Mouse (Mus musculus) kidney, postnatal 10 days (tissue): ENCODE measurements around the gene Cacna1e.

Source experiments
- DNase-seq: peaks from one replicate; pipeline ENCODE4 v3.0.0; 2021; ENCODE audit warnings: mixed read lengths

Cacna1e gene

GRCm38 (mm10) chr1:154615759-154616158, 268.5 kb downstream of the Cacna1e start:
- DNase-seq: no peak

DNA sequence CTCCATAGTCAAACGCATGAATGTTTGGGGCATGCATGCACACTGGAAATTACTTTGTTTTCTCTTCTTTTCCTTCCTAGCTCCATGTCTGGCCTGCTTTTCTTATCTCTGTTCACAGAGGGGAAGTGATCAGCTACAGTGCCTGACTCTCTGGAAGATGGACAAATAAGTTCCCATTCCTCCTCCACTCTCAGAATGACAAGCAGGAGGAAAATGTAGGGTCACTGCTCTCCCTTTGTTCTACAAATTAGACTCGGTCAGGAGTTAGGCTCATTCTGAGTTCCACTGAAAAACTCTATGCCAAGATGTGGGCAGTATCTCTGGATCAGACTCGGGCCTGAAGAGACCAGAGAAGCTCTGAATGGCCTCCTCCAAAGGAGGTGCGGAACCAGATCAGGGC, 275.8 kb downstream of the Cacna1e start:
- DNase-seq: no peak

DNA sequence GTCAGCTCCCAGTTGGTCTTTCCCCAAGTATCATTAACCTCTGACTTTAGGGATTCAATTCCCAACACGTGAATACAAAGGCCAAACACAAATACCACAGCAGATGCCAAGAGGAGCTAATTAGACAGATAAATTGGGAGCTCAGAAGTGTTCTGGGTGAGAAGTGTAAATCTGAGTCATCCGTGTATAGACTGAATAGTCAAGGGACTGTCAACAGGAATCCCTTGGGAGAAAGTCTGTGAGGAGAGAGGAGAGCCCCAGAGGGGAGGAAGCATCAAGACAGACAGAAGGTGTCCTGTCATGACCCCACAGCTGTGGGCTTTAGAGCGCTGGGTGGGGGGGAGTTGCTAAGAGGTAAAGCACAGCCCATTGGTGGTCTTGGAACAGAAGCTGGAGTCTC, 276.9 kb downstream of the Cacna1e start:
- no peak for DNase-seq

DNA sequence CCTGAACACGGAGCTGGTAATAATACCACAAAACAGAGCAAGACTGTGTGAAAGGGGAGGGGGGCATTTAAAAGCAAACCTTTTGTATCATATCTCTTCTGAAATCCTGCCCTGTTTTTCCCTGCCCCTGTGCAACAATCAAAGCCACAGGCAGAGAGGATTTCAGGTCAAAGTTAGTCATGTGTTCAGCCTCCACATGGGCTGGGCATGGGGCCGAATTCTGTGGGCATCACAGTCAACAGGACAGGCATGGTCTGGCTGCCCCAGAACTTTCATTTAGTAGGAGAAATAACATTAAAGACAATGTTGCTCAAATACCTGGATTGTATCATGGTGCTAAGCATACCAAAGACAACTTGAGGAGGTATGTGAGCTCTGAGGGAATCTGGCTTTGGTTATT, 278.7 kb downstream of the Cacna1e start:
- DNase-seq: no peak

- no peak for DNase-seq
Observed at GRCm38 (mm10) chr1:154603781-154604180, 280.5 kb downstream of the Cacna1e start.

DNA sequence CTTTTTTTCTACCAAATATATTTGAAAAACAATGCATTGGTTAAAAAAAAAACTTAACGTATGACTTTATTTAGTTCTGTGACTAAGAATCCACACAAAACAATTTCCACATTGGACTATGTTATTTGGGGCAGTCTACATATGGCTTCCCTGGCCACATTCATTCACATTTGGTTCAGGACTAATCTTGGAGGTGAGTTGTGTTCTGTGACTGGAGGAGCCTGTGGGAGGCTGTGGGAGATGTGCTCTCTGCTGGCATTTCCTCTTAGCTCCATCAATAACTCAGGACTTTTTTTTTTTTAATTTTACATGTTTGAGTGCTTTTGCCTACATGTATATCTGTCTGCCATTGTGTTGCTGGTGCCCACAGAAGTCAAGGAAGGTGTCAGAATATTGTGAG, 281.8 kb downstream of the Cacna1e start:
- no peak for DNase-seq

DNA sequence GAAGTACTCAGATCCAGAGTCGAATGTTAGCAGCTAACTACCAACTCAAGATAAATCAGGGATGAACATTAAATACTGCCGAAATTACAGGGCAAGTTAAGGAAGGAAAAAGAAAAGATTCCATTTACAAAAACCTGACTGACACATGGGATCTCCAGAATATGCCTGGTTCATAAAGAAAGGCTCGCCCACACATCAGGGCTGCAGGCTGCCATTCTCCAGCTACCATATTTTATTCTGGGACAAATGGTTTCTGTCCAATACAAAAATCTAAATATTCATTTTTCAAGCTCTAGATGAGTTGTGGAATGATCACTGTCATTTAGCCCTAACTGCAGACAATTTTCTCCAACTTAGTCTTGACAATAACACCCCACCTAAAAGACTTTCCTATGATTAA, 301.8 kb downstream of the Cacna1e start:
- no peak for DNase-seq

GRCm38 (mm10) chr1:154579929-154580328, 304.4 kb downstream of the Cacna1e start:
- no peak for DNase-seq

DNA sequence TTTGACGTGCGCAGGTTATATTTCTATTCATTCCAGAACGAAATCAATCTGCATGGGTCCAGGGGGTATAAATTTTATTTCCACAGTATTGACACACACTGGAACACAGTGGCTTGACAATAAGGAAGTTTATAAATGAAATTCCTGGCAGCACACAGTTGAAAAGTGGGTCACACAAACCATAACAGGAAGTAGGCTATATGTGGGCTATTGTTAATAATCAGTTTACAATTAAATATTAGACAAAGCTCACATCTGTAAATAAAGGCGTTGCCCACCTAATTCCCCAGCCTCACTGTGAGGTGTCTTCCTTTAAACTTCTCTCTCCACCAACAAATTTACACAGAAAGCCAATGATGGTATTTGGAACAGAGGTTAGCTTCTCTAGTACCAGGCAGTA, 305.6 kb downstream of the Cacna1e start:
- no peak for DNase-seq

DNA sequence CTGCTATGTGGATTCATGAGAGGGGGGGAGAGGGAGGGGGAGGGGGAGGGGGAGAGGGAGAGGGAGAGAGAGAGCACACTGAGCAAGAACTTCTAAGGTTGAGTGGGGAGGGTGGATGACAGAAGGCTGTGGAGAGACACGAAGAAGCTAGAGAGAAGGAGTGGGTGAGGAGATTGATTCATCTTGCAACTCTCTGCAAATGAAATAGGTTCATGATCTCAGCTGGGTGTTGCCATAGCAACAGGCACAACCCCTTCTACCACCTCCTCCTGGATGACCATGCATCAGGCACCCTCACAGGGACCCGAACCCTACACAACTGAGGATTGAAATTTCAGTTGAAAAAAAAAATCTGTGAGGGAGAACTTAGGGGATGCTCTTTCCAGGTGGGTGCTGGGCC, 307.9 kb downstream of the Cacna1e start:
- no peak for DNase-seq

GRCm38 (mm10) chr1:154566026-154566425, 318.3 kb downstream of the Cacna1e start:
- no peak for DNase-seq

GRCm38 (mm10) chr1:154555811-154556210, 328.5 kb downstream of the Cacna1e start:
- no peak for DNase-seq

DNA sequence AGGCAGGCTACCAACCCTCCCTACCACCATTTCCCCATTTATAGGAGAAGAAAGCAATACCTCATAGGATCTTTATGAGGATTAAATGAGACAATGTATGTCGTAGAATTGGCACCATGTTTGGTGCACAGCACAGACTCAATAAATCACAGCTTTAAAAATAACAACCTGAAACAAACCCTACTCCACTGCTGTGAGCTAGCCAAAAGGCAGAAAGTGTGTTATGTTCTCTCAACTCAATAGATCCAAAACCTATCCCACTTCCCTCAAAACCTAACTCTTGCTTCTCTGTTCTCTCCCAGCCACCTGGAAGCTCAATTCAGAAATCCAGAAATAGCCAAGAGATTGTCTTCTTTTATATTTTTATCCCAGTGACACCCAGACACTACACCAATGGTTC, 331.2 kb downstream of the Cacna1e start:
- DNase-seq: no peak

DNA sequence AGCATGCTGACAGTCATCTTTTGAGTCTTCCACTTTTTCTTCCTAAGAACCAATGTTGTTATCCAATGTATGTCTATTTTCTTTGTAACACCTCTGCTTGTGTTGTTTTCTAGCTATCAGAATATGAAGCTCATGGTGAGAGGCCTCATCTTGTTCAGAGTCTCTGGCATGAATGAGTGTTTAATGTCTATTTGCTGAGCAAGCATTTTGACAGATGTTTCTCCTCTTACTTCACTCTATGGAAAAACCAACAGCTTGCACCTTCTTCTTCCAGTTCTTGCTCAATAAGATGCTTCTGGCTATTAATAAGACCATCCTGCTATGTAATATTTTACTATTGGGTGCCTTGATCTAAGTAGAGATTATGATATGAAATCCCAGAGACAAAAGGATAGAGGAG, 346.9 kb downstream of the Cacna1e start:
- DNase-seq: no peak

GRCm38 (mm10) chr1:154536763-154537162, 347.5 kb downstream of the Cacna1e start:
- DNase-seq: no peak

DNA sequence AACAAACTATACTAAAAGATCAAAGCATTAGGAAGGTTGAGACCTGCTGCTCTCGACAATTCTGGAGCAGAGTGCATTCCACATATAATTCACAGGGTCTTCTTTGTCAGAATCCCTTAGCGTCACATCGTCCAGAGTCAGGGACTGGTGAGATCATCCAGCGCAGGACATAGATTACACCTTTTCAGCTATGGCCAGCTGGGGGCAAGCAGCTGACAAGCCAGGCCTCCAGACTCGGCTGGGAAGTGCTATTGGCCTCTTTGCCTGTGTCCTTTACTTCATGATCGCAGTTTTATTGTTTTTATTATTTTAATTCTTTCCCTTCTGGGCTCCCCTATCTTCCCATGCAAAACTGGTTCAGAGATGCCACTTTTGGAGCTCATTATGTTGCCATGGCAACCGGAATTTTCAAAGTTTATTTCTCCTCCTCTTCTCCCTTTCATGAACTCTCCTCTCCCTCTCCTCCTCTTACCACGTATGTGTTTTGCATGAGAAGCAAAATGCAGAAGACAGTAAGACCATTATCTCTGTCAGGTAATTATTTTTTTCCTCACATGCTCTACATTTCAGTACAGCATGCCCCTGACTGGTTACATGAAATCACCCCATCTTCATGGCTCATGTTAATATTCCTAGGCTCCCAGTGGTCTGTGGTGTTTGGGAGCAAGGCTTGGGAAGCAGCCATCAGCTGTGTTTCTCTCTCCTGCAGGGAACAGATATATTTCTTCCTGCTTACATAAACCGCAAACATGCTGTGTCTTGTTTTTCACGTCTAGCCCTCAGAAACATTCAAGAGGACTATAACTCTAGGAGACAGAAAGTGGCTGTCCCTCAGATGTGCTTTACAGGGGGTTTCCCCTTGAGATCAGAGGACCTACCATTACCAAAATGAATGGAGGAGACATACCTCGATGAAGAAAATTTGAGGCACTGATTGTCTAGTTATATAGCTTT, 351.0 kb downstream of the Cacna1e start:
- no peak for DNase-seq

GRCm38 (mm10) chr1:154529666-154530065, 354.6 kb downstream of the Cacna1e start:
- DNase-seq: no peak

- no peak for DNase-seq
Observed at GRCm38 (mm10) chr1:154528803-154529202, 355.5 kb downstream of the Cacna1e start.

DNA sequence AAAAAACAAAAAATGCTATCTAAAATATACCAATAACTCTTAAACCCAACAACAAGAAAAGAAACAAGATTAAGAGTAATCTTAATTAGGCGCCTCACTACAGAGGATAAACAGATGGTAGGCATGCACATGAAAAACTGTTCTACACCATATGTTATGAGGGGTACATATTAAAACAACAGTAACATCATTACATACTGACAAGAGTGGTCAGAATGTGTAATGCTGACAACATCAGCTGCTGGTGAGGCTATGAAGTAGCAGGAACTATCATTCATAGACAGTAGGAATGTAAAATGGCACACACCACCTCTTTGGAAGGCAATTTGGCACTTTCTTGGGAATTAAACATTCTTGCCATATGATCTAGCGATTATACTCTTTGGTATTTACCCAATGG, 363.6 kb downstream of the Cacna1e start:
- no peak for DNase-seq

- no peak for DNase-seq
Observed at GRCm38 (mm10) chr1:154515350-154515749, 369.0 kb downstream of the Cacna1e start.

- DNase-seq: no peak
Observed at GRCm38 (mm10) chr1:154511736-154512135, 372.6 kb downstream of the Cacna1e start.

- DNase-seq: no peak
Observed at GRCm38 (mm10) chr1:154504005-154504404, 380.3 kb downstream of the Cacna1e start.

GRCm38 (mm10) chr1:154500869-154501268, 383.4 kb downstream of the Cacna1e start:
- DNase-seq: no peak

GRCm38 (mm10) chr1:154500187-154500866, 384.0 kb downstream of the Cacna1e start:
- no peak for DNase-seq
